Mouse (Mus musculus): Measurements from ENCODE around the gene Baz1a. TPM values are rescaled to one million over a fixed set of nuclear protein-coding genes. Genes with fewer than 3 reads are reported as not detected.
A peak's percentile ranks its signal among the peaks of the same experiment; 100 is the strongest.

The Baz1a gene
- total and polyA plus RNA-seq, 2 experiments from 2014 or later: 4.3 to 5.5 TPM

DNA sequence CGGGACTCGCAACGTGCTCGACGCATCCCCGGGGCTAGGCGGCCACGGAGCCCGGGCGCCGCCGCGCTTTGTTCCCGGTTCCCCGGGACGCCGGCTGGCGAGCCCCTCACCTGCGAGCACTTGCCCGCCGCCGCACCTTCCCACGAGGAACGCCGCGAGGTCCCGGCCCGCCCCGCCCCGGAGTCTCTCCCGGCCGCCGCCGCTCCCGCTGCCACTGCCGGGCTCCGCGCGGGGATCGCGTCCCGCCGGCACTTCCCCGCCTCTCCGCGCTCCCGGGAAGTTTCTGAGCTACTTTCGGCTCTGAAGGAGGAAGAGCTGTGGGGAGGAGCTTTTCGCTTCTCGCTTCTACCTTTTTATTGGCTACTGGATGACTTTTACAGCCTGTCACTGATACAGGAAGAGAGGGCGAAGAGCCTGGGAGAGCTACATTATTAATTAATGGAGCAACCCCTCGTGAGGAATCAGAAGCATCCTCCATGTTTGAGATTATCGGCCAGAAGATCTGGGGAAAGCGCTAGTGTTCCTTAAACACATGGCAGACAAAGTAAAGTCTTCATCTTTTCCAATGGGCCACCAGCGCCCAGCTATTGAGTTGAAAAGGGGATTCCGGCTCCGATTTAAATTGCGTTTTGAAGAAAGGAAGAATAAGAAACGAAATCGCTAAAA lies 28.0 kb downstream of the Baz1a start, which contains the start of gene Gm20403:
Gene Gm20403 (minus strand): TSS at position 478 of the 666 bp plus-strand sequence.
- no peaks in the 10 kb centered on the region for H3K27me3 ChIP-seq (ENCODE audit: insufficient read depth, low read length)
- H3K4me1 ChIP-seq (ENCODE audit: insufficient read depth): no peaks in the 10 kb centered on the region
- H3K9me3 ChIP-seq (ENCODE audit: low read length): no peaks in the 10 kb centered on the region
- WGBS: under 1% methylated on average over 55 of the region's 60 CpGs
- DNase-seq (peak; percentile 56), ATAC-seq (peak; percentile 74)
- peak within 1 kb of the TSS; percentile 75 for H3K27ac ChIP-seq (ENCODE audit: low read depth, low read length)
- peak within 1 kb of the TSS; percentile 89 for H3K4me2 ChIP-seq (ENCODE audit: low read depth)
- no peak for TF ChIP-seq CTCF (IDR thresholded peaks at IDR 0.05; ENCODE audit: low read depth)
- no peaks in the 10 kb centered on the region for H3K36me3 ChIP-seq (ENCODE audit: insufficient read depth)
- peak within 1 kb of the TSS; percentile 83 for H3K4me3 ChIP-seq (ENCODE audit: low read depth, low read length)
- H3K9ac ChIP-seq: peak within 1 kb of the TSS; percentile 62

DNA sequence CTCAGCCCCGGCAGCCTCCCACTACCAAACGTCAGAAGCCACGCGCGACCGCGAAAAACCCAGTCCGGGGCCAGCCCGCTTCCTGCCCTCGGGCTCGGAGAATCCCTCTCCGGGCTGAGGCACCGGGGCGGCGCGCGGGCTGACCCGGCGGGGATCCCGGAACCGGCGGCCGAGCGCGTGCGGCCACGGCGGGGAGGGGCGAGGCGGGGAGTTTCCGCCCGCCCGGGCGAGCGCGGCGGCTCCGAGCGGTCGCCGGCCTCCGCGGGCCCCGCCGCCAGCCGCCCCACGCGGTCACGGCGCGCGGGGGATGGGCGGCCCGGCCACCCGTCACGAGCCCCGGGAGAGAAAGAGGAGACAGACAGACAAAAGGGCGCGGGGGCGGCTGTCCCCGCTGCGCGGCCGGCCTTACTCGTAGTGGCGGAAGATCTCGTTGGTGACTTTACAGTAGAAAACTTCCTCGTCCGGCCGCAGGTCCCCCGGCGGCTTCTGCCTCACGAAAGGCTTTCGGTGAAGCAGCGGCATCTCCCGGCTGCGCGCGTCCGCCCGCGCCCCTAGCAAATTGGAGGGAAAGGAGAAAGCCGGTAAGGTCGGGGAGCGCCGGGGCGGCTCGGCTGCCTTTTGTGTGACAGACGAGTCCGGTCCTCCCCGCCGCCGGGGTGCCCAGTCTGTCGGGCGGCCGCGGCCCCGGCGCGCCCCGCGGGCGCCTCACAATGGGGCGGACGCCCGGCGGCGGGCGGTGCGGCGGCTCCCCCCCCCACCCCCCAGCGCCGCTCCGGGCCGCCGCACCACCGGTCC lies 28.7 kb downstream of the Baz1a start:
- TF ChIP-seq CTCF (IDR thresholded peaks at IDR 0.05; ENCODE audit: low read depth): 0 out of 2 replicates have a peak, but pooled peaks have one; percentile 10
- Histone ChIP-seq H3K27ac (ENCODE audit: low read depth, low read length) (peak overlapping the region; percentile 75), H3K9ac (peak overlapping the region; percentile 62)

DNA sequence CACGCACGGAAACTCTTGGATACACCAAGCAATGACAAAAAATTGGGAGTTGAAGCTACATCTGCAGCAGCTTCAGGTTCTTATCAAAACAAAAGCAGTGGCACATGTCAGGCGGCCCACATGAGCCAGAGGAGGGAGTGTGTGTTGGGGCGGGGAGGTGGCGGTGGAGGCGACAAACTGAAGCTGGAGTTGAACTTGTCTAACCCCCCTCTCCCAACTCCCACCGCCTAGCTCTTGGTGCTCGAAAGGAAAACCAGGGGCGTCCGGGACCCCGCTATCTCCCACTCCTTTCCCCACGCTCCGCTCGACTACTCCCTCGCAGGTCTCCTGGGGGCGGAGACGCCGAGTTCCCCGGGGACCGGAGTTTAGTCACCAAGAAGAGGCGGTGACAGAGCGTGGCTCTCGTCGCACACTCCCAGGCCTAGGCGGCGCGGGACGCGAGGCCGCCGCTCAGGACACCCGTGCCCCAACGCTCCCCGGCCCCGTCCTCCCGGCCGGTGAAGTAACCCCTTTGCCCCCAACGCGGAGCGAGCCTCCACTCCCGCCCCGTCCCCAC lies 29.4 kb downstream of the Baz1a start:
- peak; percentile 55 for DNase-seq
- H3K27me3 ChIP-seq (ENCODE audit: insufficient read depth, low read length): no peaks in the 10 kb centered on the region
- H3K36me3 ChIP-seq (ENCODE audit: insufficient read depth): no peaks in the 10 kb centered on the region
- H3K4me1 ChIP-seq (ENCODE audit: insufficient read depth): no peaks in the 10 kb centered on the region
- 2% methylated on average over 42 of the region's 42 CpGs for WGBS
- ATAC-seq: peak; percentile 75
- no peak for TF ChIP-seq CTCF (IDR thresholded peaks at IDR 0.05; ENCODE audit: low read depth)
- H3K9ac ChIP-seq: peak overlapping the region; percentile 62
- no peaks in the 10 kb centered on the region for H3K9me3 ChIP-seq (ENCODE audit: low read length)
- H3K4me3 ChIP-seq (ENCODE audit: low read depth, low read length): peak overlapping the region; percentile 83
- H3K4me2 ChIP-seq (ENCODE audit: low read depth): peak overlapping the region; percentile 89
- H3K27ac ChIP-seq (ENCODE audit: low read depth, low read length): peak overlapping the region; percentile 75

More for the DNA sequence above, 28.7 kb downstream of the Baz1a start:
- no peaks in the 10 kb centered on the region for H3K9me3 ChIP-seq (ENCODE audit: low read length)
- DNase-seq (peak; percentile 60), ATAC-seq (peak; percentile 53)
- H3K4me3 ChIP-seq (ENCODE audit: low read depth, low read length): peak overlapping the region; percentile 83
- H3K4me1 ChIP-seq (ENCODE audit: insufficient read depth): no peaks in the 10 kb centered on the region
- no peaks in the 10 kb centered on the region for H3K36me3 ChIP-seq (ENCODE audit: insufficient read depth)
- WGBS: 3% methylated on average over 112 of the region's 117 CpGs
- no peaks in the 10 kb centered on the region for H3K27me3 ChIP-seq (ENCODE audit: insufficient read depth, low read length)
- H3K4me2 ChIP-seq (ENCODE audit: low read depth): peak overlapping the region; percentile 89

DNA sequence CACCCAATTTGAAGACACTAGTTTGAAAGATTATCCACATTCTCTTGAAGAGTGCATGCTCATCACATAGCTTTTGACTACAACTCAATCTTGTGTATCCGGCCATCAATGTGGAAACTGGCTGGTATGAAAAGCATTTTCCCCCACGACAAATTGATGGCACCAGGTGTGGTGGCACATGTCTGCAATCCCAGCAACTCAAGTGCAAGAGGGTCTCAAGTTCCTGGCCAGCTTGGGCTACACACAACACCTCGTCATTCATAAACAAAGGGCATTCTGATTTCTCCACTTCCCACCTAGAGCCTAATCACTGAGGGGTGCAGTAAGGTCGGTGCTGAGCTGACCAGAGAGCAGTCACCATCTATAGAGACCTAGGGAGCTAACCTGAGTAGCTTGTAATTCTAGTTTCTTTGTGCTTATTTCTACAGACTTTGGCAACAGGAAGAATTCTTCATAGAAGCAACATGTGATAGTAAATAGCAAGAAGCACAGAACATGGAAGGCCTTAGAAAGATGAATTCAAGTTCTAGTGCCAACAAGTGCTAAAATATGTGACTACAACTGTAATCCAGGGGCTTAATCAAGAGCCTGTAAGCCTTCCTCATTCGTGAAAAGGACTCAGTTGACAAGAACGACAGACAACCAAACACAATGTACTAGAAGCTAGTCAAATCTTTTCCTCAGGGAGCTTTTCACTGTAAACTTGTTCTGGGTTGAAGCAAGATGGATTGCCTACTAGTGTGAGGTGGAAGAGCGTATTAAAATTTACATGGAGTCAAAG lies 31.0 kb downstream of the Baz1a start:
- no peak for ATAC-seq
- Histone ChIP-seq H3K9ac (no peak overlapping the region), H3K4me2 (ENCODE audit: low read depth) (no peak overlapping the region), H3K9me3 (ENCODE audit: low read length) (no peaks in the 10 kb centered on the region), H3K4me3 (ENCODE audit: low read depth, low read length) (no peak overlapping the region), H3K27ac (ENCODE audit: low read depth, low read length) (no peak overlapping the region), H3K27me3 (ENCODE audit: insufficient read depth, low read length) (no peaks in the 10 kb centered on the region), H3K4me1 (ENCODE audit: insufficient read depth) (no peaks in the 10 kb centered on the region), H3K36me3 (ENCODE audit: insufficient read depth) (no peaks in the 10 kb centered on the region)
- WGBS: 73% methylated on average over 7 of the region's 7 CpGs
- TF ChIP-seq CTCF (IDR thresholded peaks at IDR 0.05; ENCODE audit: low read depth): no peak
- DNase-seq: no peak

DNA sequence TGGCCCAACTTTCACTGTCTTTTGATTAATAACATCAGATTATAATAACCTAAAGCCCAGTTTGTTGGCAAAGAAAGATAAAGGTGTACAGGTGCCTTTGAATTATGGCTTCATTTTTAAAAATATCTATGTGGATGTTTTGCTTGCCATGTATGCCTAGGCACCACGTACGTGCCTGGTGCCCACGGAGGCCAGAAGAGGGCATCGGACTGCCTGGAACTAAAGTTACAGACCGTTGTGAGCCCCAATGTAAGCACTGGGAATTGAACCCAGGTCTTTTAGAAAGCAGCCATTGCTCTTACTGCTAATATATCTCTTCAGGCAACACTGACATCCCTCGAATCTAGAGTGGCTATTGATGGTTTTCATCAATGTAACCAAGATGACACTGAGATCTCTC lies 32.2 kb downstream of the Baz1a start:
- no peak overlapping the region for H3K27ac ChIP-seq (ENCODE audit: low read depth, low read length)
- H3K4me1 ChIP-seq (ENCODE audit: insufficient read depth): no peaks in the 10 kb centered on the region
- H3K4me3 ChIP-seq (ENCODE audit: low read depth, low read length): no peak overlapping the region
- no peak overlapping the region for H3K4me2 ChIP-seq (ENCODE audit: low read depth)
- ATAC-seq (no peak), DNase-seq (no peak)
- H3K36me3 ChIP-seq (ENCODE audit: insufficient read depth): no peaks in the 10 kb centered on the region
- H3K9me3 ChIP-seq (ENCODE audit: low read length): no peaks in the 10 kb centered on the region
- WGBS: 71% methylated on average over 6 of the region's 6 CpGs
- no peak overlapping the region for H3K9ac ChIP-seq
- no peak for TF ChIP-seq CTCF (IDR thresholded peaks at IDR 0.05; ENCODE audit: low read depth)
- H3K27me3 ChIP-seq (ENCODE audit: insufficient read depth, low read length): no peaks in the 10 kb centered on the region

DNA sequence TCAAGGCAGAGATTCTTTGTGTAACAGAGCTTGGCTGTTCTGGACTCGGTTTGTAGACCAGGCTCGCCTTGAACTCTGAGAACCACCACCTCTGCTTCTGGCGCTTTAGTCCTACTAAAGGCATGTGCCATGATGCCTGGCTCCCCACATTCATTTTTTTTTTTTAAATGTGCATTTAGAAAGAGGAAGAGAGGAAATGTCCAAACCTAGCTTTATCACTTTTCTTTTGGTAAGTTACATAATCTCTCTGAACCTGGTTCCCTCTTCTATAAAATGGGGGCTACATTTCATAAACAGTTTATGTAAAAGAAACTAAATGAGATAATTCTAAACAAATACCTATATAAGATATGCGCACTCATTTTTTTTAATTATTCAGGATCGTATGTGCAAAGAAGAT lies 33.2 kb downstream of the Baz1a start:
- Histone ChIP-seq H3K4me3 (ENCODE audit: low read depth, low read length) (no peak overlapping the region), H3K27me3 (ENCODE audit: insufficient read depth, low read length) (no peaks in the 10 kb centered on the region), H3K4me2 (ENCODE audit: low read depth) (no peak overlapping the region), H3K9me3 (ENCODE audit: low read length) (no peaks in the 10 kb centered on the region), H3K36me3 (ENCODE audit: insufficient read depth) (no peaks in the 10 kb centered on the region), H3K9ac (no peak overlapping the region), H3K4me1 (ENCODE audit: insufficient read depth) (no peaks in the 10 kb centered on the region), H3K27ac (ENCODE audit: low read depth, low read length) (no peak overlapping the region)
- 81% methylated on average over 5 of the region's 5 CpGs for WGBS
- TF ChIP-seq CTCF (IDR thresholded peaks at IDR 0.05; ENCODE audit: low read depth): no peak
- no peak for ATAC-seq
- DNase-seq: no peak
